Mouse (Mus musculus): ENCODE measurements at regions not wholly inside any gene's neighbourhood (a gene's known extent, or its start where the extent isn't known, plus 50 kb on each side); places are given as distances from the start of the nearest gene placed in this dataset.
A peak's percentile ranks its signal among the peaks of the same experiment; 100 is the strongest.

GRCm38 (mm10) chr2:116954896-116955295 is 76.4 kb downstream of the Tmco5 start:
- Histone ChIP-seq H3K4me3 (ENCODE audit: low read depth, low read length) (no peak overlapping the region), H3K36me3 (replicated peaks; ENCODE audit: control insufficient read depth, insufficient read depth, low read length) (no peaks in the 10 kb centered on the region), H3K4me1 (ENCODE audit: control insufficient read depth, insufficient read depth) (no peaks in the 10 kb centered on the region), H3K9ac (replicated peaks; ENCODE audit: low read depth, low read length) (no peak overlapping the region), H3K27ac (ENCODE audit: low read depth) (no peak overlapping the region), H3K9me3 (replicated peaks; ENCODE audit: control insufficient read depth, low read length) (0 out of 2 replicates have a peak, but pooled peaks cover 6% of the 10 kb centered on the region), H3K4me2 (ENCODE audit: low read depth, low read length) (no peak overlapping the region), H3K27me3 (ENCODE audit: control insufficient read depth, insufficient read depth, low read length) (no peaks in the 10 kb centered on the region)
- WGBS, result 79% methylated on average over 4 of the region's 4 CpGs
- no peak for TF ChIP-seq EP300 (IDR thresholded peaks at IDR 0.05; ENCODE audit: low read depth)
- no peak for DNase-seq (ENCODE audit: low spot score)
- ATAC-seq (ENCODE audit: insufficient read depth, low read depth), result no peak

- Histone ChIP-seq H3K9ac (replicated peaks; ENCODE audit: low read depth, low read length) (no peak overlapping the region), H3K36me3 (replicated peaks; ENCODE audit: control insufficient read depth, insufficient read depth, low read length) (no peaks in the 10 kb centered on the region), H3K9me3 (replicated peaks; ENCODE audit: control insufficient read depth, low read length) (no peaks in the 10 kb centered on the region), H3K27me3 (ENCODE audit: control insufficient read depth, insufficient read depth, low read length) (no peaks in the 10 kb centered on the region), H3K4me3 (ENCODE audit: low read depth, low read length) (no peak overlapping the region), H3K4me2 (ENCODE audit: low read depth, low read length) (no peak overlapping the region), H3K27ac (ENCODE audit: low read depth) (no peak overlapping the region), H3K4me1 (ENCODE audit: control insufficient read depth, insufficient read depth) (no peaks in the 10 kb centered on the region)
- 66% methylated on average over 8 of the region's 8 CpGs for WGBS
- TF ChIP-seq EP300 (IDR thresholded peaks at IDR 0.05; ENCODE audit: low read depth), result no peak
- DNase-seq (ENCODE audit: low spot score), result no peak
- no peak for ATAC-seq (ENCODE audit: insufficient read depth, low read depth)
These were observed 84.8 kb downstream of the Tmco5 start for GRCm38 (mm10) chr2:116963116-116963873.

GRCm38 (mm10) chr2:116966266-116966665 is 87.8 kb downstream of the Tmco5 start:
- H3K4me2 ChIP-seq (ENCODE audit: low read depth, low read length), result no peak overlapping the region
- no peak overlapping the region for H3K4me3 ChIP-seq (ENCODE audit: low read depth, low read length)
- no peak overlapping the region for H3K27ac ChIP-seq (ENCODE audit: low read depth)
- H3K9ac ChIP-seq (replicated peaks; ENCODE audit: low read depth, low read length), result no peak overlapping the region
- ATAC-seq (ENCODE audit: insufficient read depth, low read depth) (no peak), DNase-seq (ENCODE audit: low spot score) (no peak)
- H3K9me3 ChIP-seq (replicated peaks; ENCODE audit: control insufficient read depth, low read length), result no peaks in the 10 kb centered on the region
- H3K4me1 ChIP-seq (ENCODE audit: control insufficient read depth, insufficient read depth), result no peaks in the 10 kb centered on the region
- TF ChIP-seq CTCF (IDR thresholded peaks at IDR 0.05; ENCODE audit: low read depth) (no peak), EP300 (IDR thresholded peaks at IDR 0.05; ENCODE audit: low read depth) (no peak)
- 100% methylated on average over 1 of the region's 1 CpGs for WGBS
- no peaks in the 10 kb centered on the region for H3K27me3 ChIP-seq (ENCODE audit: control insufficient read depth, insufficient read depth, low read length)
- no peaks in the 10 kb centered on the region for H3K36me3 ChIP-seq (replicated peaks; ENCODE audit: control insufficient read depth, insufficient read depth, low read length)

GRCm38 (mm10) chr2:116971666-116972613 is 93.4 kb downstream of the Tmco5 start:
- ATAC-seq (ENCODE audit: insufficient read depth, low read depth) (no peak), DNase-seq (ENCODE audit: low spot score) (peak; percentile 49)
- Histone ChIP-seq H3K9me3 (replicated peaks; ENCODE audit: control insufficient read depth, low read length) (no peaks in the 10 kb centered on the region), H3K4me2 (ENCODE audit: low read depth, low read length) (peak overlapping the region; percentile 48), H3K36me3 (replicated peaks; ENCODE audit: control insufficient read depth, insufficient read depth, low read length) (no peaks in the 10 kb centered on the region), H3K9ac (replicated peaks; ENCODE audit: low read depth, low read length) (0 out of 2 replicates have a peak overlapping the region, but pooled peaks have one; percentile 26), H3K27ac (ENCODE audit: low read depth) (peak overlapping the region; percentile 77), H3K4me3 (ENCODE audit: low read depth, low read length) (peak overlapping the region; percentile 22), H3K4me1 (ENCODE audit: control insufficient read depth, insufficient read depth) (peaks cover 10% of the 10 kb centered on the region; the same call in 1 of the 2 replicates), H3K27me3 (ENCODE audit: control insufficient read depth, insufficient read depth, low read length) (no peaks in the 10 kb centered on the region)
- 20% methylated on average over 9 of the region's 9 CpGs for WGBS
- no peak for TF ChIP-seq EP300 (IDR thresholded peaks at IDR 0.05; ENCODE audit: low read depth)
- no peak for TF ChIP-seq CTCF (IDR thresholded peaks at IDR 0.05; ENCODE audit: low read depth)

- H3K4me3 ChIP-seq (ENCODE audit: low read depth, low read length), result peak overlapping the region; percentile 22; the same call in 1 of the 2 replicates
- DNase-seq (ENCODE audit: low spot score), result peak; percentile 54
- H3K27me3 ChIP-seq (ENCODE audit: control insufficient read depth, insufficient read depth, low read length), result no peaks in the 10 kb centered on the region
- H3K36me3 ChIP-seq (replicated peaks; ENCODE audit: control insufficient read depth, insufficient read depth, low read length), result no peaks in the 10 kb centered on the region
- 16% methylated on average over 6 of the region's 6 CpGs for WGBS
- H3K27ac ChIP-seq (ENCODE audit: low read depth), result peak overlapping the region; percentile 77
- no peak for ATAC-seq (ENCODE audit: insufficient read depth, low read depth)
- H3K4me1 ChIP-seq (ENCODE audit: control insufficient read depth, insufficient read depth), result peaks cover 10% of the 10 kb centered on the region; the same call in 1 of the 2 replicates
- no peaks in the 10 kb centered on the region for H3K9me3 ChIP-seq (replicated peaks; ENCODE audit: control insufficient read depth, low read length)
- peak overlapping the region; percentile 48 for H3K4me2 ChIP-seq (ENCODE audit: low read depth, low read length)
- 0 out of 2 replicates have a peak overlapping the region, but pooled peaks have one; percentile 26 for H3K9ac ChIP-seq (replicated peaks; ENCODE audit: low read depth, low read length)
- TF ChIP-seq EP300 (IDR thresholded peaks at IDR 0.05; ENCODE audit: low read depth) (no peak), CTCF (IDR thresholded peaks at IDR 0.05; ENCODE audit: low read depth) (no peak)
These were observed 94.1 kb downstream of the Tmco5 start for GRCm38 (mm10) chr2:116972614-116972985.
